Mouse (Mus musculus) spleen, adult 10 weeks (tissue): Measurements from ENCODE around the gene 2310057M21Rik. TPM values are rescaled to one million over a fixed set of nuclear protein-coding genes. Genes with fewer than 3 reads are reported as not detected.

Source experiments
- polyA plus RNA-seq: library from polyadenylated mRNA; stranded (reverse); fragments of 350-450 nt; fragmentation: Illumina TruSeq; extraction: RNeasy Lipid Tissue Mini Kit (QIAGEN cat#74804); gene quantifications from one replicate; pipeline ENCODE4 v1.2.3, GENCODE M21; 2015; ENCODE audit warnings: low replicate concordance; ENCODE audit not compliant: insufficient read depth

Gene 2310057M21Rik
- polyA plus RNA-seq = 9.3 TPM

DNA sequence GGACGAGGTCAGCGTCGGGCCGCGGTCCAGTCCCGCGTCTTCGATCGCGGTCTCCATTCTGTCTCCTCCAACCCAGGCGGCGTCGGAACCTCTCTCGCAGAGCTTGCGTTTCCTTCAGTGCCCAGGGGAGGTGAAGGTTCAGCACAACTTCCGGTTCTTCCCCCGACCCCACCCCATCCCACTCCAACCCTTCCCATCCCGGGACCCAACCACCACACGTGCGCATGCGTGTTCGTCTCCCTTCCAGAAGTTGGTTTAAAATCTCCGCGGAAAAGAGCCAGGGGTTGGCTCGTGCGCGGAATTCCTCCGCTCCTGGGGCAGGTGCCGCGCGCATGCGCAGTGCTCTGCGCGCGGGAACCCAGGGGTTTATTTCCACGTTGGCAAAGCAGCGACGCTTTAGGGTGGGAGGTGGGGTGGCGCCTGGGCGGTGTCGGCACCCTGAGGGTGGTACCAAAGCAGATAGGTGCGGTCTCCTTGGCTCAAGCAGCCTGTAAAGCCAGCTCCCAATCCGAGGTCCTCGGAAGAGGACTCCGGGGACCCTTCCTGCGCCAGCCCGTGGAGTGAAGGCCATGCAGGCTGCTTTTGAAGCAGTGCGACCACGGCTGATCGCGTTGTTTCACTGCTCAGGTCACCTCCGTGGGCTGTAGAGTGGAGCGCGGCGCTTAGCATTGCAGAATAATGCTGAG, at the start of gene 2310057M21Rik:
Gene 2310057M21Rik (minus strand): TSS at position 145 of the 686 bp plus-strand sequence.

DNA sequence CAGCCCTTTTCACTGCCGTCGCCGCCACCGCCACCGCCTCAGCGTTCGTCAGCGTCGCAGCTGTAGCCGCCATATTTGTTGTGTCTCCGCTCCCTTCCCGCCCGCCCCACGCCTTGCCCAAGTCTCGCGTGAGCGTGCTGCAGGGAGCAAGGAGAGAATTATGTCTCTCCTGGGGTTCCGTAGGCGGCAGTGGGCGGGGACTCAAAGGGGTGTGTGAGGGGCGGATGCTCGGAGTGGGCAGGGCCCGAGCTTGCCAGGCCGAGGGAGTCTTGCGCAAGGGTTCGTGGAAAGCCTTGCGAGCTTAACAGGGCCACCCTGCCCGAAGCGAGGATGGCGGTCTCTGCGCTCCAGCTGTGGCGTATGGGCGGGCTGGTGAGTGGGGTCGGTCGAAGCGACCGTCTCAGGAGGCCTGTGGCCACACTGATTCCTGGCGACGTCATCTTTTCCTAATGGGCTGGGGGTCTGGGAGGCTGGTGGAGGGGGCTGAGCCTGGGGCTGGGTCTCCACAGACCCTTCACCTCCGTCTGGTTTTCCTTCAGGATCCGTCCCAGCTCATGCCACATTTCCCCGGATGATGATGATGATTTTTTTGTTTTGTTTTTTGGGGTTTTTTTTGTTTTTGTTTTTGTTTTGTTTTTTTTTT, 48.0 kb upstream of the 2310057M21Rik start, which contains the start of the genes Ikzf5 and Acadsb:
Gene Ikzf5 (minus strand): TSS at position 106 of the 643 bp plus-strand sequence.
Gene Acadsb (plus strand): TSS at position 186 of the 643 bp plus-strand sequence.

GRCm38 (mm10) chr7:131370648-131371469, 8.3 kb upstream of the 2310057M21Rik start, which contains the start of gene Pstk:
Gene Pstk (plus strand): TSS chr7:131371141.

DNA sequence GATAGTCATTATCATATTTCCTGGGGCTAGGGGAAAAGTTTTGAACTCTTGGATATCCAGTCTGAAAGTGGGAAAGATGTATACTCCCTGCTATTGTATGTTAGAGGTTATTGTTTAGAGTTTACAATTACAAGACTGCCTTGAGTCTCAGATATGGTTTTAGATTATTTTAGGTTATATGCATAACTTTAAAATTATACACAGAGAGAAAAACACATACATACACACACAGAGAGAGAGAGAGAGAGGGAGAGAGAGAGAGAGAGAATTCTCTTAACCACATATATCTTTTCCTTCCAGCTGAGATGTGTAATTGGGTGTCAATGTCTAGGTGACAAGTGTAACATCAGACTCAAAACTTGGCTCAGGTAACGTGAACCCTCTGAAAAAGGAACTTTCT, 29.0 kb downstream of the 2310057M21Rik start, which contains the start of gene Fam24a:
Gene Fam24a (plus strand): TSS at position 301 of the 400 bp plus-strand sequence.

GRCm38 (mm10) chr7:131329416-131329815, 33.1 kb downstream of the 2310057M21Rik start, which contains the start of gene Fam24b:
Gene Fam24b (minus strand): TSS chr7:131329516.

DNA sequence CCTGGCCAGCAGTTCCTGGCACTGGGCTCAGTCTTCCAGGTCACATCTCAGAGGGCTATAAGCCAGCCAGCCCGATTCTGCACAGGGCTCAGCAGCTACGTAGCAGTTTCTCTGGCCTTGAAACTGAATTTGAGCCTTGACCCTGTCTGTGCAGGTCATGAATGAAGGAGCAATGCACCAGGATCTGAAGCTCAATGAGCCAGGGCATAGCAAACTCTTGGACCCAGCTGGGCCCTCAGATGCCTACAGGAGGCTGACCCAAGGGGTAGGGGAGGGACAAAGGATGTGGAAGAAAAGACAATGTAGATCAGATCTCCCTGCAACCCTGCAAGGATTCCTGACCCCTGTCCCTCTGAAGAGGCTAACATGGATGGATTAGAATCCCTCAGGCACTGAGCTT, 40.4 kb downstream of the 2310057M21Rik start, which contains the start of gene Cuzd1:
Gene Cuzd1 (minus strand): TSS at position 101 of the 400 bp plus-strand sequence.

Other genes with a start within 250 kb of the 2310057M21Rik start
- gene 4933402N03Rik, start 216.4 kb downstream of the 2310057M21Rik start, polyA plus RNA-seq = not detected
- gene 5430419D17Rik, start 188.4 kb downstream of the 2310057M21Rik start, polyA plus RNA-seq = not detected
- gene Cuzd1, start 40.5 kb downstream of the 2310057M21Rik start, polyA plus RNA-seq = not detected
- gene Fam24b, start 33.2 kb downstream of the 2310057M21Rik start, polyA plus RNA-seq = not detected
- gene Fam24a, start 28.9 kb downstream of the 2310057M21Rik start, polyA plus RNA-seq = not detected
- 29.6 TPM for gene Pstk, start 8.4 kb upstream of the 2310057M21Rik start, polyA plus RNA-seq
- 29.0 TPM for gene Ikzf5, start 47.8 kb upstream of the 2310057M21Rik start, polyA plus RNA-seq
- gene Acadsb, start 47.8 kb upstream of the 2310057M21Rik start, polyA plus RNA-seq = 48.1 TPM
- gene Hmx3, start 180.1 kb upstream of the 2310057M21Rik start, polyA plus RNA-seq = not detected
- not detected for gene Hmx2, start 186.0 kb upstream of the 2310057M21Rik start, polyA plus RNA-seq
- gene Bub3, start 197.5 kb upstream of the 2310057M21Rik start, polyA plus RNA-seq = 54.0 TPM